Mouse (Mus musculus) bone marrow macrophage, adult 2 months (primary cell): ENCODE measurements around the gene Noct.

ENCODE experiments used
- CTCF ChIP-seq: IDR thresholded peaks from 2 replicates; pipeline ENCODE4 v1.5.1; 2012; ENCODE audit warnings: low read depth, mild to moderate bottlenecking, low read length, moderate library complexity
- POLR2A ChIP-seq: IDR thresholded peaks from 2 replicates; pipeline ENCODE4 v1.6.1; 2012; ENCODE audit warnings: mild to moderate bottlenecking, low read depth, low read length, borderline replicate concordance

DNA sequence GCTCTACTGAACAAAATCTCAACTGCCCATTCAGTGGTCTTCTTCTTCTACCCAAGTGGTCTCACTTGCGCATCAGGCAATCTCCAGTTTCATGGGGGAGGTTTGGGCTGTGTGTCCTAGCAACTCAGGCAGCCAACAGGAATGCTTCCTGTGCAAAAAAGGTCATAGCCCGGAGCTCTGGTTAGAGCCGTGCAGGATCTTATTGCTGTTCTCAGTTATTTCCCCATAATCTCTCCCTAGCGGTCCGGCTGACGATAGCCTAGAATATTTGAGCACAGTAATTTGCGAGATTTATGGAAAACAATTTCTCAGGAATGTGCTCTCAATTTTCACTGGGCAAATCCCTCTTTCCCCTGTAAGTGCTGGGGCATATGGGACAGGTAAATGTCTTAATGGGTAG, 17.7 kb upstream of the Noct start:
- no peak for TF ChIP-seq POLR2A
- no peak for TF ChIP-seq CTCF
